ENCODE assay signal across 7 mouse cellular contexts in the genomic region with DNA sequence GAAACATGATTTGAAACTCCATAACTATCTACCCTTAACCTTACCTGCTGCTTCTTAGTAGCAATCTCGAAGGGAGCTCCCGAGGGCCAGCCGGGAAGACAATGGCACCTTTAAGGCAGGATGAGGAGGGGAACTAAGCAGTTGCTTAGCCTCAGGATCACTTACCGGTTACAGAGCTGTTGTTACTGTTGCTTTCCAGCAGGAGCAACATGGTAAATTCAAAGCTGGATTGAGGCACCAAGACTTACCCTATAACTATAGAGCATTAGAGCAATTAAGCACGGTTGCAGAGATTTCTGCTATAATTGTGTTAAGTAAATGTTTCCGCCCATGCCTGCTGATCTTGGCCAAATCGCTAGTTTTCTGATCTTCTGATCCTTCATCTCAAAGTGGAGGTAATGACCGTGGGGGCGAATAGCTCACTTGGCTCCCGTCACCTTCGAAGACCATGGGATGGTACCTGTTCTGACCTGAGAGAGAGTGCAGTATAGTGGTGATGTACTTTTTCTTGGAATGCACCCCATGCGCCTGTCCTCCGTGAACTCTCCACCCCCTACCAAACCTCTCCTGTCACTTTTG. TPM values are rescaled to one million over a fixed set of nuclear protein-coding genes. Genes with fewer than 3 reads are reported as not detected.
DNase-seq lines count a peak whose midpoint lies in the region; ATAC-seq and TF ChIP-seq lines count a peak whose summit lies in the region.

No protein-coding gene starts in this region.

- H3K4me3 ChIP-seq in spleen, adult 2 months (ENCODE audit: extremely low read depth, insufficient read depth, insufficient read length) = peak overlapping the region; percentile 16; the same call in 1 of the 2 replicates
- peak overlapping the region; percentile 50 for H3K4me3 ChIP-seq in forebrain, embryonic 15.5 days
- peak overlapping the region; percentile 31 for H3K4me3 ChIP-seq in liver, embryonic 13.5 days (replicated peaks)

- WGBS in spleen, adult 2 months = 27% methylated on average over 13 of the region's 13 CpGs
- WGBS in forebrain, embryonic 15.5 days = 17% methylated on average over 13 of the region's 13 CpGs
- 16% methylated on average over 13 of the region's 13 CpGs for WGBS in liver, embryonic 13.5 days (ENCODE audit: insufficient replicate concordance)

- no peak for DNase-seq in spleen, adult 2 months (ENCODE audit: low read depth in 1 of 2, low spot score in 2 of 2)
- no peak for DNase-seq in spleen, postnatal 14 days (ENCODE audit: low spot score in 2 of 2)
- DNase-seq in liver, embryonic 13.5 days = no peak
- no peak for DNase-seq in embryo, embryonic 10.5 days (ENCODE audit: low spot score)
- no peak for DNase-seq in gastrocnemius, adult 18-20 months (ENCODE audit: low spot score)

- no peak for ATAC-seq in forebrain, embryonic 15.5 days (replicated peaks)
- ATAC-seq in liver, embryonic 13.5 days (ENCODE audit: low read depth) = no peak
- ATAC-seq in granulocyte monocyte progenitor cell, adult 5-6 weeks (replicated peaks; ENCODE audit: poor library complexity, severe bottlenecking) = no peak

- peaks cover 5% of the 10 kb centered on the region for H3K27me3 ChIP-seq in spleen, adult 2 months (ENCODE audit: control insufficient read depth, insufficient read depth, low read length)
- H3K27me3 ChIP-seq in forebrain, embryonic 15.5 days = no peaks in the 10 kb centered on the region
- H3K27me3 ChIP-seq in liver, embryonic 13.5 days = peaks cover 52% of the 10 kb centered on the region

- H3K9me3 ChIP-seq in forebrain, embryonic 15.5 days = no peaks in the 10 kb centered on the region
- H3K9me3 ChIP-seq in liver, embryonic 13.5 days (replicated peaks) = no peaks in the 10 kb centered on the region

- H3K27ac ChIP-seq in spleen, adult 2 months (ENCODE audit: insufficient read depth, low read length) = no peak overlapping the region
- no peak overlapping the region for H3K27ac ChIP-seq in forebrain, embryonic 15.5 days (replicated peaks)
- H3K27ac ChIP-seq in liver, embryonic 13.5 days = no peak overlapping the region

- peak overlapping the region; percentile 74 for H3K4me2 ChIP-seq in forebrain, embryonic 15.5 days (replicated peaks)
- peak overlapping the region; percentile 50 for H3K4me2 ChIP-seq in liver, embryonic 13.5 days

- no peaks in the 10 kb centered on the region; the same call in 1 of the 2 replicates for H3K4me1 ChIP-seq in spleen, adult 2 months (ENCODE audit: control insufficient read depth, insufficient read depth, insufficient read length)
- H3K4me1 ChIP-seq in forebrain, embryonic 15.5 days = peaks cover 64% of the 10 kb centered on the region
- no peaks in the 10 kb centered on the region for H3K4me1 ChIP-seq in liver, embryonic 13.5 days (replicated peaks)

- TF ChIP-seq CTCF in spleen, adult 2 months (IDR thresholded peaks at IDR 0.05; ENCODE audit: extremely low read depth, insufficient read depth, insufficient read length, insufficient replicate concordance) = no peak

- no peak overlapping the region for H3K9ac ChIP-seq in forebrain, embryonic 15.5 days (replicated peaks)
- H3K9ac ChIP-seq in liver, embryonic 13.5 days = no peak overlapping the region

- no peak for TF ChIP-seq POLR2A in spleen, adult 2 months (IDR thresholded peaks at IDR 0.05; ENCODE audit: low read depth, low read length)

- no peaks in the 10 kb centered on the region for H3K36me3 ChIP-seq in spleen, adult 2 months (ENCODE audit: control insufficient read depth, insufficient read depth, low read length)
- no peaks in the 10 kb centered on the region for H3K36me3 ChIP-seq in forebrain, embryonic 15.5 days
- H3K36me3 ChIP-seq in liver, embryonic 13.5 days = no peaks in the 10 kb centered on the region

RNA-seq across cellular contexts. Expression of a gene that starts 0.6 kb away (rescaled TPM):
- 0.88 and 1.2 TPM in 2 replicates for polyA plus RNA-seq in spleen, adult 2 months (2012; rRNA removed)
- 39.2 and 42.1 TPM in 2 replicates for polyA plus RNA-seq in forebrain, embryonic 15.5 days (2015; fragmentation: Nextera tagmentation; extraction: Ambion mirVana)
- 0.39 and 0.56 TPM in 2 replicates for polyA plus RNA-seq in liver, embryonic 13.5 days (2015; fragmentation: Nextera tagmentation; extraction: Ambion mirVana)
- total RNA-seq in granulocyte monocyte progenitor cell, adult 5-6 weeks (2014; fragmentation: Nextera tagmentation) = not detected in 2 replicates
- total RNA-seq in granulocyte monocyte progenitor cell, adult 5-6 weeks (2017) = 0.17 TPM in 1 of 2 replicates, not detected in the other
- under 1 TPM; 0.81 to 0.87 TPM for total RNA-seq in gastrocnemius, adult 18-20 months (2021)

RNA-seq across cellular contexts. Expression of a gene that starts 9.7 kb away (rescaled TPM):
- polyA plus RNA-seq in spleen, adult 2 months (2012; rRNA removed) = 5.1 and 7.0 TPM in 2 replicates
- 42.5 and 44.4 TPM in 2 replicates for polyA plus RNA-seq in forebrain, embryonic 15.5 days (2015; fragmentation: Nextera tagmentation; extraction: Ambion mirVana)
- 13.8 and 15.9 TPM in 2 replicates for polyA plus RNA-seq in liver, embryonic 13.5 days (2015; fragmentation: Nextera tagmentation; extraction: Ambion mirVana)
- total RNA-seq in granulocyte monocyte progenitor cell, adult 5-6 weeks (2014; fragmentation: Nextera tagmentation) = 35.9 and 55.9 TPM in 2 replicates
- total RNA-seq in granulocyte monocyte progenitor cell, adult 5-6 weeks (2017) = 52.3 and 72.8 TPM in 2 replicates
- 1 to 10 TPM in 1 of 2 experiments, under 1 TPM in 1; 0.87 to 1.5 TPM for total RNA-seq in gastrocnemius, adult 18-20 months (2021)

Comparison
In these comparisons a context has a peak if more than half of its experiments do, and no peak if none do; other contexts are left out.
1. RNA of a gene that starts 0.6 kb away (polyA plus RNA-seq): 39.2 to 42.1 TPM in forebrain, embryonic 15.5 days; 0.88 to 1.2 TPM in spleen, adult 2 months and 0.39 to 0.56 TPM in liver, embryonic 13.5 days; every median in the first group is over 10 times any median in the second.
2. Peak in every context shown above with its lines, with median percentiles within 50 percentile points of each other: H3K4me3 ChIP-seq.